Mouse (Mus musculus) c-Kit-positive CD71-negative TER-119-negative erythroid progenitor cells, embryonic 14.5 days (primary cell): ENCODE measurements around the gene Dnm2.

ENCODE experiments used
- DNase-seq: peaks from one replicate; pipeline ENCODE4 v3.0.0-alpha.2; 2013; ENCODE audit warnings: low read depth

The Dnm2 gene

DNA sequence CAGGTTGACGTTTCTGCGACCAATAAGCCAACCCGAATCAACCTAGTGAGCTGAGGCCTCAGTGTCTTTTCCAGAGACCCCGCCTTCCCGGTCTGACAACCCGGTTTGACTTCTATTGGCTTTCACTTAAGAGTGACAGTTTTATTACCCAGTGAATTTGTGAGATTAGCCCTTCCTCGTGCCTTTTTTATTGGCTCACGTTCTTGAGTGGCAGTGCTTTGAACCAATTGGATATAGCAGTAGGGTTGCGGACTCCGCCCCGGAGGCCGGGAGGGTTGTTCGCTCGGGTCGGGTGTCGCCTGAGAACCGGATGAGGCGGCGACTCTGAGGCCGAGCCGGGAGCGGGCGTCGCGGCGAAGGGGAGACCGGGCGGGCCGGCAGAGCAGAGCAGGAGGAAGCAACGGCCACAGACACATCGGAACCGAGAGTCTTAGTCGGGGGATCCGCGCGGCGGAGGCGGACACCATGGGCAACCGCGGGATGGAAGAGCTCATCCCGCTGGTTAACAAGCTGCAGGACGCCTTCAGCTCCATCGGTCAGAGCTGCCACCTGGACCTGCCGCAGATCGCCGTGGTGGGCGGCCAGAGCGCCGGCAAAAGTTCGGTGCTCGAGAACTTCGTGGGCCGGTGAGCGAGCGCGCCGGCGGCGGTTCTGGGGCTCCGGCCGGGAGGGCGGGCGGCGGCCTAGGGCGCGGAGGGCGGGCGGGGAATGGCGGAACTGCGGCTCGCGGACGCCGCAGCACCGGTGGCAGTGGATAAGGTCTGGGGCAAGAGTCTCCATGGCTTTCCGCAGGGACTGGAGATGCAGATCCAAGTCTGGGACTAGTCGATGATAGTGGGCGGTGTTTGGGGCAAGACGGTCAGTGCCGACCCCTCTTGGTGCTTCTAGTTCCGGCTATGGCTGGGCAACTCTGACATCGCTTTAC lies at the start of gene Dnm2:
TSS of gene Dnm2 (plus strand) at position 278 of the 925 bp plus-strand sequence.
- DNase-seq, result peak; percentile 100

DNA sequence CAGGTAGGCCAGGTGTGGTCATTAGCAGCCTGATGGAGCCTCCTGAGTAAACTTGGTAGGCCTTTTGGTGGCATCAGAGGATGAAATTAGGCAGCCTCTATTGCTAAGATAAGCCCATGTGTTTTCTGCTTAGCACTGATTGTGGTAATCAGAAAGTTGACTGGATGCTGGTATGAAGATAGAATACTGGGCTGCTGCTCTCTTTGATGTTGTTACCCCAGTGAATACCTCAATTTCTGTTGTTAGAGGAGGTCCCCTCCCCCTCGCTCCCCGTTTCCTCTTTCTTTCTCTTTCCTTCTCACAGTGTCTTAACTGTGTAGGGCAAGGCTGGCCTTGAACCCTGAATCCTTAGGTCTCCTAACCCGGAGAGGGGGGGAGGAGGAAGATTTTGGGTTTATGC lies 45.5 kb upstream of the Dnm2 start:
- DNase-seq, result no peak

DNA sequence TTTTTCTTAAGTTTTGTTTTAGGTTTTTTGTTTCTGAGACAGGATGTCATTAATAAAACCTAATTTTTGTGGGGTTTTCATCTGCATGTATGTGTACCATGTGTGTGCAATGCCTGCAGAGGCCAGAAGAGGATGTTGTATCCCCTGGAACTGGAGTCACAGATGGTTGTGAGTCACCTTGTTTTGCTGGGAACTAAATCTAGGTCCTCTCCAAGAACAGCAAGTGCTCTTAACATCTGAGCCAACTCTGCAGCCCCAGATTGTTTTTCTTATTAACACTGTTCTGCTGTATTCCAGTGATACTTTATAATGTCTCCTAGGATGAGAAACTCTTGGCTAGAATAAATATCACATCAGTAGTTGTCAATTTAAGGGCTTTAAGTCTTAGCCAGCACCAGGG lies 43.8 kb upstream of the Dnm2 start:
- no peak for DNase-seq

DNA sequence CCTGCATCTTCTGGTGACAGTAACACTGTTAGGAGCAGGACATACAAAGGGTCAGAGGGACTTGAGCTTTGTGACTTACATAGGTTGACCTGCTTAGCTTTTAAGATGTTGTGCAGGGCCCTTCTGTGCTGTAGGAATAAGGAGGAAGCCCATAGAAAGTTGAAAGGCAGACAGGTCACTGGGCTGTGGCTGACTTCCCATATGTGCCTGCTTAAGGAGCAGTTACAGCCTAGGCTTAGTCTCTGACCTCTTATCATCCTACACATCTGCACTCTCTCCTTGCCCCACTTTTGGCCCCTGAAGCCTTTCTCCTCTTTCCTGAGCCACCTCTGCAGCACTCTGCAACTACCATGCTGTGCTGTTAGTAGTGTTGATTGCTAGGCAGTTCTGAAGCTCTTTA lies 40.7 kb upstream of the Dnm2 start:
- no peak for DNase-seq

DNA sequence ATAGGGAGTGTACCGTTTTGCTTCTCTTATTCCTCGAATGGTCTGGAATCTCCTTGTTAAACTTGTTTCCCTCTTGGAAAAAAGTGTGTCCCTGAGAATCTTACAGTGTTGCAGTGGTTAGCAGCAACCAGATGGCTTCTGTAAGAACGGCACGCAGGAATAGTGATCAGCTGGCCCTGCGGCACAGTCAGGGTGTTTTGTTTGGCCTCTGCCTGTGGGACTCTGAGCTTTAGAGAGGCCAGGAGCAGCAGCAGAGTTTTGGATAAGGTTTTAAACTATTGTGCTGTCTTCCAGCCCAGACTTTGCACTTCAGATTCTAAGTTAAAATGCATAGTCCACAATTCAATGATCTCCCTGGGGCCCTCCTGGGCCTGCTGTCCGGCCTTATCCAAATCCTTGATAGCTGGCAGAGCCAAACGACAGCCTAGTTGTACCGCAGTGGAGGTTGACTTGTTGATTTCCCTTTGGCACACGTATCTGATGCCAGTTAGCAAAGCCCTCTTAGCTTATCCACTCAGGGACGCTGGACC lies 32.0 kb upstream of the Dnm2 start:
- DNase-seq, result no peak

DNA sequence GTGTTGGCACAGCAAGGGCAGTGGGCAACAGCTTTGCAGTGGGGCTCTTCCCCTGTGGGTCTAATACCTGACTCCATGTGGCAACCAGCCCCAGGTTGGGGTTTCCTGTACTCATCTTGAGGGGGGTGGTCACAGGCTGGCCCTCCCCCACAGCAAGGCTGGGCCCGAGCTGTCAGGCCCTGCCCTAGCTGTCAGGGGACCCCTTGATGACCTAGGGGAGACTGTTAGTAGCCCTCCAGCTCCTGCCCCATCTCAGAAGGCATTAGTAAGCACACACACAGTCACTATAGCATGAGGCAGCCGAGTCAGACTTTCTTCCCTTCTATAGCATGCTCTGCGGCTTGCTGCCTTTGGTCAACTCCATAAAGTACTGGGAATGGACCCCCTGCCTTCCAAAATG lies 29.0 kb upstream of the Dnm2 start:
- DNase-seq, result no peak

DNA sequence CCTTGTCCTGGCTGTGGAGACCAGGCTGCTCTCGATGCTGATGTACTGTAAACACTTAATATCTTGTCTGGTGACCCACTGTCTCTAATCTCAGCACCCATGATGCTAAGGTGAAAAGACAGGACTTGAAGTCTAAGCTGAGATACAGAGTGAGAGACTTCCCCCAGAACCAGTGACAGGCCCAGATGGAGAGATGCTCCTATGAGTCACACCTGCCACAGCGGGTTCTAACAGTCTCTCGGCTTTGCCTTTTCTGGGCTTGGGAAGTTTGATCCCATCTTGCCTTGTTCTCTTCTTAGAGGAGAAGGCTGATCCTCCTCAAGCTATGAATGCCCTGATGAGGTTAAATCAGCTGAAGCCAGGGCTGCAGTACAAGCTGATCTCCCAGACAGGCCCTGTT lies 27.5 kb upstream of the Dnm2 start:
- DNase-seq, result no peak

DNA sequence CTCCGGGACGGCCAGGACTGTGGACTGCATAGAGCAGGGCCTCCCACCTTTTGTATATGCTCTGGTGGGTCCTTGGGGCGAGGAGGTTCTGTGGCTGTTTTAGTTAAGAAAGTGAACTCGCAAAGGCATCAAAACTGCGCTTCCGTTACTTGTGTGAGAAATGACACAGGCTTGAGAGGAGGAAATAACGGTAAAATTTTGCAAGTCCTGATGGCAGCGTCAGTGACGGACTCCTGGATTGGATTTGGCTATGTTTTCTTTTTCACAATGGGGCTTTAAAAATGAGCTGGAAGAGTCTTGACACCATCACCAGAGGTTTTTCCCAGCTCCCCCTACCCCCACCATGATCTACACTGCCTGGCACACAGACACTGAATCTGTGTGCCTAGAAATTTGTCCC lies 23.7 kb upstream of the Dnm2 start:
- DNase-seq, result no peak

DNA sequence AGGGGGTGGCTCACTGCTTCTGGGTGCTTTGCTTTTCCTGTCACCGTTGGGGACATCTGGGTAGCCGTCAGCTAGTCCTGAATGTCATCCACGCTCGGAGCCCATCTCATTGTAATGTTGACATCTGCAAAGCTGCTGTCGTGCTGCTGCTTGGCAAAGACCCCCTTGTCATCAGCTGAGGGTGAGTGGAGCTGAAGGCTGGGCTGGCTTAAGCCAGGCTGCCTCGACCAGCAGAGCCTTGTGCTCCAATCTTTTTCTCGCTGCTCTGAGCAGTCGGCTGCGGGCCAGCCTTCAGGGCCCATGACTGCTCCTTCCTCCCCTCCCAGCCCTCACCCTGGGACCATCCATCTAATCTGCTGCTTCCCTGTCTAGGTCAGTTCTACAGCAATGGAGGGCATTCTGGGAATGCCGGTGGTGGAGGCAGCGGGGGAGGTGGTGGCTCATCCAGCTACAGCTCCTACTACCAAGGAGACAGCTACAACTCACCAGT lies 21.9 kb upstream of the Dnm2 start:
- no peak for DNase-seq

DNA sequence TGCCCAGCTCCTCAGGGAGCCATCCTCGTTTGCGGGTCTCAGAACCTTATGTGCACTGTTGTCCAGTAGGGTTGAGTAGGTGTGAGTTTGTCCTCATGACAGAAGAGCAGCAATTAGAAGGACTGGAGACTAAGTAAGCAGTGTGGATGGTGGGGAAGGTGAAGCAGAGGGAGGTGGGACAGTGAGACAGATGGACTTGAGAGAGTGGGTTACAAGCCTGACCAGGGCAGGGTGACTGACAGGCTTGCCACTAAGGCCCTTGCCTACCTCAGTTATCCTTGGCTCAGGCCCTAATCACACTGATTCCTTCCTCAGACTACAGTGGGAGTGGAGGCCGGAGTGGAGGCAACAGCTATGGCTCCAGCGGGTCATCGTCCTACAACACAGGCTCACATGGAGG lies 21.0 kb upstream of the Dnm2 start:
- no peak for DNase-seq

DNA sequence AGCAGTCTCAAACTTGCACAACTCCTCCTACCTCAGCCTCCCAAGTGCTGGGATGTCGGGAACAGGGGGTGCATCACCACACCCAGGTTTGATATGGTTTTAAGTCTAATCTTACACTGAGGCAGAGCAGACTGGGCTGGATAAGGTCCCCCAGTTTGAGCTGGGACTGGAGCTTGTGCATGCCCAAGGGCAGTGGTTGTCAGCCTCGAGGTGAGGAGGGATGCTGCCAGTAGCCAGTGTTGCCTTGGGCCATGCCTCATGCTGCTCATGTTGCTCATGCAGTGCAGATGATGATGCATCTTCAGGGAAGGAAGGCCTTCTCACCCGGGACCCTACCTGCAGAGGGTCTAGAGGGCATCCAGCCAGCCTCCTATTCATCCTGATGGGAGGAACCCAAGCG lies 19.2 kb upstream of the Dnm2 start:
- DNase-seq, result no peak

DNA sequence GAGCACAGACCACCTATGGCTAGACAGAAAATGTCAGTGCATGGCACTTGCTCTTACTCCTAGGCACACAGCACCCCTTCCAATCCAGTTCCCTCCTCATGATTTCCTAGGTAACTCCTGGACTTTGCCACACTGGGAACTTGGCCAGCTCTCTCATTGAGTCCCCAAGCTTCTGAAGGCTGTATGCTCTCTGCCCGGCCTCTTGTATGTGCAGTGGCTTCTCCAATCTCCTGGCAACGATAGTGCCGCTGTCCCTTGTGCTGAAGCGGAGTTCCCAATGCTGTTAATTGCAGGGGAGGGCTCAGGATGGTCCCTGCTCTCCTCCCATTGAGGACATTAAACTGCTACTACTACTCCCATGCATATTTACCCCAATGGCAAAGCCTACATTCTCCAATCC lies 16.8 kb upstream of the Dnm2 start:
- no peak for DNase-seq

DNA sequence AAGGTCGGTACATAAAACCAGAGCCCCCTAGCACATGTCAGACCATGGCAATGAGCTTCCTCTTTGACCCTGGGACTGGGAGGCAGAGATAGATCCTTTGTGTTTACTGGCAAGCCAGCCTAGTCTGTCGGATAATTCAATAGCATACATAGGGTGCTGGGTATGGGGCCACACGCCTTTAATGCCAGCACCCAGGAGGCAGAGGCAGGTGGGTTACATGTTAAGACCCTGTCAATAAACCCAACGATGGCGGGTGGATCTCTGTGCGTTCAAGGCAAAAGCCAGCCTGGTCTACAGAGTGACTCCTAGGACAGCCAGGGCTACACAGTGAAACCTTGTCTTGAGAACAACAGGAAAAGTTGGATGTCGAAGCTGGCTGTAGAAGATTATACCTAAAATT lies 16.1 kb upstream of the Dnm2 start:
- DNase-seq, result no peak

DNA sequence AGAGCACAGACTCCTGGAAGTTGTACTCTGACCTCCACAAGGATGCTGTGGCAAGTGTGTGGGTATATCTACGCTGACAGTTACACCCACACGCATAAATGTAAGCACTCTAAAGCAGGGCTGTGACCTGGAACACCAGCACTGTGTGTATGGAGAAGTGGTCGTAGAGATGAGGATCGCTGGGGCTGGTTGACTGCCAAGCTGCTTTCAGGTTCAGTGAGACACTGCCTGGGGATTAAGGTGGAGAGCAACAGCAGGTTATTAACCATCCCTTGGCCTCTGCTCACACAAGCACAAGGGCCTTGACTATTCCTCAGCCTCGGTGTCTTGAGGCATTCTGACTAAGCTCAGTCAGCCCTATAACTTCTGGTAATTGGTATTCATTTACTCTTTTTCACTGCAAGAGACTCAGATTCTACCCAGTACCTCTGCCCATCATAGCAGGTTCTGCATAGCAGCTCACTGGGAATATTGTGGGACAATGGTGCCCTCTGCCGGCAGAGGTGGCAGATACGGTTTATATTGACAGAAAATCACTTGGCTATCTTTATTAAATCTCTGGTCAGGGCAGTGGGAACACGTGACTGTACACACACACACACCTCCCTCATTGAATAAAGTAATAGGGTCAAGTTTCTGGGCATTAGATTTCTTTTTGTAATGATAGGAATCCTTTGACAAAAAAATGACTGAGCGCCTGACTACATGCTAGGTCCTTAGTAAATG lies 15.0 kb upstream of the Dnm2 start:
- peak; percentile 82 for DNase-seq

DNA sequence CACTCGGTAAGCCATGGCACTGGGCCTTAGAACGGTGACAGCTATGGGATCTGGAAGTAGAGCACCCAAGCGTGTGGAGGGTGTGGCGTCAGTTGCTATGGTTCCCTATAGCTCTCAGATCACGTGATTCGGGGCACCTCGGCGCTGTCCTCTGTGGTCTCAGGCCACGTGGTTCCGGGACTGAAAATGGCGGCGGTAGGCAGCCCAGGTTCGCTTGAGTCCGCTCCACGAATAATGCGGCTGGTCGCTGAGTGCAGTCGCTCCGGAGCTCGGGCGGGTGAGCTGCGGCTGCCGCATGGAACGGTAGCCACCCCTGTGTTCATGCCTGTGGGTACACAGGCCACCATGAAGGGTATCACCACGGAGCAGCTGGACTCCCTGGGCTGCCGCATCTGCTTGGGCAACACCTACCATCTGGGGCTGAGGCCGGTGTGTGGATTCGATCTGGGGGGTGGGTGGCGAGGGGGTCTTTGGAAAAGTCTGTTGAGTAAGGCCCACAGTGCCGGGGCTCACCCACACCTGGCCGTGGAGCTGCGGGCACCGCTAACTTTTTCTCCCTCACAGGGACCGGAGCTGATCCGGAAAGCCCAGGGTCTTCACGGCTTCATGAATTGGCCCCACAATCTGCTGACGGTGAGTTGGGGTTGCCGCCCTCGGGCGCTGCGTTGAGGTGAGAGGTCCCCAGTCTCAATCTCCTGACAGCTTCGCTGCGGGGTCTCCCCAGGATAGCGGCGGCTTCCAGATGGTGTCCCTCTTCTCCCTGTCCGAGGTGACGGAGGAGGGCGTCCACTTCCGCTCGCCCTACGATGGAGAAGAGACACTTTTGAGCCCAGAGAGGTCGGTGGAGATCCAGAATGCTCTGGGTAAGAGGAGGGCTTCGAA lies 12.8 kb upstream of the Dnm2 start, which contains the start of gene Qtrt1:
TSS of gene Qtrt1 (plus strand) at position 169 of the 882 bp plus-strand sequence.
- DNase-seq, result peak; percentile 85

DNA sequence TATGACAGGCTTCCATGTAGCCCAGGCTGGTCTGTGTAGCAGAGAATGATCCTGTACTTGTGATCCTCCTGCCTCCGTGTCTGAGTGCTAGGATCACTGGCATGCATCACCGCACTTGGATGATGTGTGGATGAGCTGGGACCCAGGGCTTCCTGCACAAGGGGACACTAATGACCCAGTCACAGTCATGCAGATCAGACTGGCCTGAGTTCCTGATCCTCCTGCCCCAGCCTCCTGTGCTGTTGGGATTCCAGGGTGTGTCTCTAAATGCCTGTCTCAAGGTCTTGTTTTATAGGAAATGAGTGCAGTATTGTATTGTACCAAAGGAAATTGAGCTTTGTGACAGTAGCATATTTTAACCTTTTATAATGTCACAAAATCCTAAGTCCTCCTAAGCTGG lies 6.8 kb upstream of the Dnm2 start:
- DNase-seq, result no peak

DNA sequence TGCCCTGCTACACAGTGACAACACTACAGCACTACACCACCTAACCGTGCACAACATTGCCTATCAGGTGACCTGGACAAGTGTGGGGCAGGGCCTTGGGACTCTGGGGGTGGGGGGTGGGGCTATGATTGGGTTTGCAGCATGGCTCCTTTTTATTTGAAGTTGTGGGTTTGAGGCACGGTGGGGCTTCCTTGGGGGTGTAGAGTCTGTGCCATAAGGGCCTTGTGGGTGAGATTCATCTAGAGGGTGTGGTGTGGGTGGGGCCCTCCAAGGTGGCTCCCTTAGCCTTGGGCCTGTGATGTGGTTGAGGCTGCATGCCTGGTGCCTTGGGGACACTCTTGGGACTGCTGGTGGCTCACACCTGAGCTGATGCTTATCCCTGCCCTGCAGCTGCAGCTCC lies 5.1 kb upstream of the Dnm2 start:
- no peak for DNase-seq

DNA sequence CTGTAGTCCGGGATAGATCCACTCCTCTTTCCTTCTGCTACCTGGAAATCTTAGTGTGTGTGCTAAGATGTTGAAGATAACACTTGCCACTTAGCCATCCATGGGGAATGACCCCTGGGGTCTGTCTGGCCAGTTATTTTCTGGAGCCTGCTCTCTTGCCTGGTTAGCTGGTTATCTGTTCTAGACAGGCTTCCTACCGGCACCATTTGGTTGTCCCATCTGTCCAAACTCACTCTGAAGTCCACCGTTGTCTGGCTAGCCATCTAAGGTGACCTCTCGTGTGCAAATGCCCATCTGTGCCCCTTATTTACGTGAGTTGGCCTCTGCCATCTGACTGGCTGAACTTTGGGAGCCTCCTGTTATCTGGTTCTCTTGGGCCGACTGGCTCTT lies 843 bp downstream of the Dnm2 start:
- DNase-seq, result no peak

DNA sequence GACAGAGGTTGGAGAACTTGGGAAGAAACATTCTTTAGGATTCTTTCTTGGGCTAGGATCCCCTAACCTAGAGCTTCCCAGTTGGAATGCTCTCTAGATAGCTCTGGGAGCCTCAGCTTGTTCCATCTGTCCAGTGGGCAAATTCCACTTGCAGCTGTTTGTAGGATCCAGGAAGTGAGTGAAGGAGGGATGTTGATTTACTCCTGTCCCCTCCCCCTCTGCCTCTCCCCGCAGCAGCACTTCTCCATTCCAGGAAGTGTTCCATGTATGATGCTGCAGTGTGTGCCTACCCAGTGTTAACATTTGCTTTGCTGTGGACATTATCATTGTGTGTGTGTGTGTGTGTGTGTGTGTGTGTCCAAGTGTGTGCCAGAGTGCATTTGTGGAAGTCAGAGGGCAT lies 1.3 kb downstream of the Dnm2 start:
- no peak for DNase-seq

DNA sequence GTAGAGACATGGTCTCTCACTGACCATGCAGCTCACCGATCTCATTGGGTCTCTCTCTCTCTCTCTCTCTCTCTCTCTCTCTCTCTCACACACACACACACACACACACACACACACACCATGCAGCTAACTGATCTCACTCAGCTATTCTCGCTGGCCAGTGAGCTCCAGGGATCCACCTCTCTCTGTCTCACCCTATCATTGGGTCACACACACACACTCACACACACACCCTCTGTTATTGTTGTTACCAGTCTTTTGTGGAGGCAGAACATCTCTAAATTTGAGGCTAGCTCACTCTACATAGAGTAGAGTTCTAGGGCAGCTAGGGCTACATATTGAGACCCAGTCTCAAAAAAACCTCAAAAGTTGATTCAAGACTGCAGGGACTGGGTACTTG lies 1.8 kb downstream of the Dnm2 start:
- no peak for DNase-seq

DNA sequence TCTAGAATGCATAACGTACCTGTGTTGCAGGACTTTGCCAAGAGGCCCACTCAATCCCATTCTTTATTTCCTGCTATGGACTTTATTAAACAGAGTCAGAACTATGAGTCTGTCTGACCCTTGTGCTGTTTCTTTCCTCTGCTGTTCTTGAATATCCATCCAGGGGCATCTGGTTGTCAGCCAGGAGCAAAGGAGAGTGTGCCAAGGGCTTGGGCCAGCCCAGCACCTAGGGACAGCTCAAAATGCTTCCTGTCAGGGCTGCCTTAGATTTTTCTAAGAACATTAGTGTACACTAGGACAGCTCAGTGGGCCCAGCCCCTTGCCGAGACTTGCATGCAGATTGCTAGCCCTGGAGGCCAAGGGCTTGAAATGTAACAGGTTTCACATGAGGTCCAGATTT lies 3.1 kb downstream of the Dnm2 start:
- no peak for DNase-seq

DNA sequence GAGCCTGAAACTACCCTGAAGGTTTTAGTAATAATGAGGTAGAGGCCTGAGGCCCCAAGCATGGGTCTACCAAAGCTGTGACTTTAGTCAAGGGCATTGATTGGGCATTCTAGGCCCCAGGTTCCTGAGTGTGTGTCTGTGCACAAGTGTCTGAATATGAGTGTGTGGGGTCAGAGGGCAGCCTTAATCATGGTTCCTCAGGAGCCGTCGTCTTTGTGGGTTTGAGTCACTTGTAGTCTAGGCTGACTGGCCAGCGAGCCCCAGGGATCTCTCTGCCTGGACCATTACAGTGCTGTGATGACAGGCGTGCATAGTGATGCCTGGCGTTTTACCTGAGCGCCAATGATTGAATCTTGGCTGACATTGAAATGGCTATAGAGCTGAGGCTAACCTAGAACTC lies 3.5 kb downstream of the Dnm2 start:
- DNase-seq, result no peak
